Mouse (Mus musculus): Measurements from ENCODE around the gene Ndufs2.

Ndufs2 gene

DNA sequence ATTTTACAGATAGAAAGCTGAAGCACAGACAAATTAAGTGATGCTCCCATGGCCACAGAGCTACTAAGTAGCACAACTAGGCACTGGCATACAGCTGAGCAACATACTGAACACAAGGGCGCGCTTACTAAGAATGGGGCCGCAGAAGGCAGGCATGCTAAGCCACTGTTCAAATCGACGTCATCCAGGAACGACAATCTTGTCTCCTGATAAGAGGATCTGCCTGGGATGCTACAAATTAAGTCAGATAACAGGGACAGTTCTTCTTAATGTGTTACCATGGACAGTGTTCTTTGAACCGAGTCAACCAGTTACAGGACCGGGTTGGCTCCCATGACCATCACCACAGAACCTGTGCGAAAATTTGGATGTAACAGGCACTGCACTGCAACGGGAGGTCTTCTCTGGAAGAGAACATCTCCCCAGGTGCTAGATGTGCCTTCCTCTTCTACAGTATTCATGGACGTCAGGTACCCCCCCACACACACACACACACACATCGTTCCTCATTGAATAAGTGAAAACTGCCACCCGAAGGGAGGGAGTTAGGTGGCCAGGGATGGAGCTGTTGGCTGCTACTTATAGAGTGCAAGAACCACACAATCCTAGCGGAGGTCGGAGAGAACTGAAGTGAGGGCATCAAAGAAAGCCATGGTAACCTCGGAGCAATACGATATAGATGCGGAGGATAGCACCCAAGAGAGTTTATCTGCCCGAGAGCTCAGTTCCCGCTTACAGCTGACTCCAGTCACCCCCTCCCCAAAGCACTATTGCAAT lies 56.0 kb downstream of the Ndufs2 start:
- DNase-seq (ENCODE audit: low read depth), result no peak

- DNase-seq (ENCODE audit: low read depth), result no peak
These were observed 57.0 kb downstream of the Ndufs2 start for GRCm38 (mm10) chr1:171193911-171194830.

DNA sequence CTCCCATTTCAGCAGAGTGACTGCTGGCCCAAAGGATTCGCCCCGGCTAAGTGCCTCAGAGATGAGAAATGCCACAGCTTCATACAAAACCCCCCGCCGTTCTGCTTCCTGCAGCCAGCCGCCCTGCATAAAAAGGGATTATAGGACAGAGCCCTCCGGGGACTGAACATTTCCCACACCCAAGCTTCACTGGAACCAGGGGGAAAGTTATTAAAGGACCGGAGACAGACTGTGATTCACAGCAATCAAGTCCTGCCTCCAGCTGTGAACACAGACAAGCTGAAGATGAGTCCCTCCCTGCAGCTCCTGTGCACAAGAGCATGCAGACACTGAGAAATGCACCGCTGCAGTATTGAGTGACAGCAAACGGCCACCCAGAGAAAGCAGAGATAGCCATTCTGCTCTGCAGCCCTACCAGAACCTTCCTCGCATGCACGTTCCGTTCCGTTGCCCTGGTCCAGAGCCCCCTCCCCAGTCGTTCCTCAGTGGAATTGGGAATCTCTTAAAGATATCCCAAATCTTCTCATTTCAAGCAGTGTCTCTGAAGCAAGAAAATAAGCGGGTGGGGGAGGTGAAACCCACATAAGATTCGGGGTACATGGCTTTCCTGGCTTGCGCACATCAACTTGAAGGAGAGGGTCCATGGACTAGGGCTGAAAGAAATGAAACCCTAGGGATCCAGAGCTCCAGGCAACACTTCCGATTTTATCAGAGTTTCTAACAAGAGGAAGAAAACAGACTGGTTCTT lies 57.9 kb downstream of the Ndufs2 start:
- DNase-seq (ENCODE audit: low read depth), result no peak

DNA sequence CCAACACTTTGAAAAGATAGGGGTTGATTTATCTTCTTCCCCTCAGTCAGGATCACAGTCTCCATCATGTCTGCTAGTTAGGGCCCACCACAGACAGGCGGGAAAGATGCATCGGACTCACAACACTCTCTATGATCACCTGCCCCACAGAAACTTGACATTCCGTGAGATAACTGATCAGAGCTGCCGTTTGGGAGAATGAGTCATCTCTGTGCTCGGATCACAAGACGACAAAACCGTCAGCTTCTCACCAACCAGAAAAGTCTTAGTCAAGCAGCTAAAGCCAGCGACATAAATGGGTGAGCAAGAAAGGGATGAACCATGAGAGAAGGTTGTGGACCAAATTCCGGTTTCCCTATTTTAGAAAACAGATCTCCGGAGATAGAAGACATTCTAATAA lies 58.9 kb downstream of the Ndufs2 start:
- DNase-seq (ENCODE audit: low read depth), result no peak

- no peak for DNase-seq (ENCODE audit: low read depth)
These were observed 60.4 kb downstream of the Ndufs2 start for GRCm38 (mm10) chr1:171190832-171191231.

- no peak for DNase-seq (ENCODE audit: low read depth)
These were observed 61.6 kb downstream of the Ndufs2 start for GRCm38 (mm10) chr1:171189476-171190114.

DNA sequence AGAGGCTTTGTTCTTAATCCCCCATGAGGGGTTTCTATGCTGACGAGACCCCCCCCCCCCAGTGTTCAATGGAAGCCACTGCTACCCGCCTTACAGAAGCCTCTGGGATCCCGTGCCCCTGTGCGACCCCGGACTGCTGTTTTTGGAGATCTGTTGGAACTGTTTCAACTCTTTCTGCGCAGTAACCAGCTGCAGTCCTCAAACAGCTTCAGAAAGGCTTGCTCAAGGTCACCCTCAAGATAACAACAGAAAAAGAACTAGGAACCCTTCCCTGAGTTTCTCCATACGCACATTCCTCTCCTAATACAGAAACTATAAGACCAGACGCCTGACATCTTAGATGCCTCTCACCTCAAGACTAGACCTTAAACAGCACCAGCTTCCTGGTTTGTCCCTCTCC lies 62.1 kb downstream of the Ndufs2 start:
- no peak for DNase-seq (ENCODE audit: low read depth)

GRCm38 (mm10) chr1:171187851-171188700 lies 63.1 kb downstream of the Ndufs2 start:
- no peak for DNase-seq (ENCODE audit: low read depth)

DNA sequence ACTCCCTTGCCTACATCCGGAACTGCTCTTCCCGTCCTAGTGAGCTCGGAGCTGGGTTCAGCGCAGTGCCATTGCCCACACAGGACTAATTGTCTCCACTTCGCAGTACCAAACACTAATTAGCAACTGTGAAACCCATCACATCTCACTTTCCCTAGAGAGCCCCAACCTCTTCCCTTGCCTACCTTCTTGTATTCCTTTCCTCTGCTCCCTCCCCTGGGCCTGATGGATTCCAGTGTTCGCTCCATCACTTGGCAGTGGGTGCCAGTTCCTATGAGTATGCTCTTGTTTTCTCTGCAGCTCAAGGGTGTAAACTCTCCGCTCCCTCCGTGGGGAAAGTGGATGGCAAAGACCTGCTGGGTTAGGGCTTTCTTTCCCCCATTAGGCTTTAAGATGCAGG lies 65.5 kb downstream of the Ndufs2 start:
- DNase-seq (ENCODE audit: low read depth), result no peak

Measured in induced T-regulatory cell, adult 2 months (primary cell).